Mouse (Mus musculus) kidney, adult 18-20 months (tissue): ENCODE measurements around the gene Trappc10.

Experiments used
- DNase-seq: peaks from one replicate; pipeline ENCODE4 v3.0.0; 2021

The Trappc10 gene

DNA sequence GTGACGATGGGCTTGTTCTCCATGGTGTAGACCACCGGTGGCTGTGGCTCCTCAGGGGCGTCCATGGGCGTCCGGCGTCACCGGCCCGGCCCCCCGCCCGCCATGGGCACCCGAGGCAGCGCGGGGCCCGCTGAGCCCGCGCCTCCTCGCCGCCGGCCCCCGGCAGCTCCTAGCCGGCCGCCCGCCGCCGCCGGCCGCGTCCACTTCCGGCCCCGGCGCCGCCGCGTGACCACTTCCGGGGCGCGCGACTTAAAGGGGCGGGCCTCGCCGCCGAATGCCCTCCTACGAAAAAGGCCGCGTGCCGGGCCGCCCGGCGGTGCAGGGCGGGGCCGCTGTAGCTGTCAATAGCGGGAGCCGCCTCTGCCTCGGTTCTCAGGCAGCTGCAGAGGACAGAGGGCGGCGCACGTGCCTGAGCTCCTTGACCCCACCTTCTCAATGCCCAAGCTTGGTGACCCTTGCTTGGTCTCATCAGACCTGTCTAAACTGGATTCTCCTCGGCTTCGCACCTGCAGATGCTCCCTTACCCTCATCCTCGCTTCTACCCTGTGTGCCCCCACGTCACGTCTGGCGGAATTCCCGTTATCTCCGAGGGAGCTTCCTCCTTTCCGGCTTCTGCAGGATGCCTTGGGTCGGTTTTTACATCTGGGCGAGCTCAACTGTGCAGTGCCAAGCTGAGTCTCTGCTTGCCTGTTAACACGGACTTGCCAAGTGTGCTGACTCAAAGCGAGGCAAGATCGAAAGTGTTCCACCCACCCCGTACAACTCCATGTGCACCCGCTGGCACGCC is at the start of gene Trappc10:
Trappc10 (minus strand) TSS at position 204 of the 787 bp plus-strand sequence.
- DNase-seq: peak; percentile 90

DNA sequence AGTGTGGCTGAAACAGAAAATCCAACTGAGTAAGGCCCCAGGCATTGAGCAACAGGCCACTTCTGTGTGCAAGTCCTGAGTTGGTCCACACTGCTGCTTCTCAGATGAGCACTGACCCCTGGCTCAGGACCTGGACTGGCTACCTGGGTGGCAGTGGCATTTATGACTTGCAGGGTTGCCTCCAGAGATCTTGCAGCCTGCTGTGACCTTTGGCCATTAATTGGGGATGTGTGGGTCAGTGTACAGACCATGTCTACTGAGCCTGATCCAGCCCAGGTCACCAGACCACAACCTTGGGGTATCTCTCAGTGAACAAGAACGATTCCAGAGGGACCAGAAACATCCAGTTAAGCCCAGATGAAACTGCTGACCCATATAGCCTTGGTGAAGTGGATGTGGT is 49.1 kb upstream of the Trappc10 start:
- DNase-seq: peak; percentile 56

DNA sequence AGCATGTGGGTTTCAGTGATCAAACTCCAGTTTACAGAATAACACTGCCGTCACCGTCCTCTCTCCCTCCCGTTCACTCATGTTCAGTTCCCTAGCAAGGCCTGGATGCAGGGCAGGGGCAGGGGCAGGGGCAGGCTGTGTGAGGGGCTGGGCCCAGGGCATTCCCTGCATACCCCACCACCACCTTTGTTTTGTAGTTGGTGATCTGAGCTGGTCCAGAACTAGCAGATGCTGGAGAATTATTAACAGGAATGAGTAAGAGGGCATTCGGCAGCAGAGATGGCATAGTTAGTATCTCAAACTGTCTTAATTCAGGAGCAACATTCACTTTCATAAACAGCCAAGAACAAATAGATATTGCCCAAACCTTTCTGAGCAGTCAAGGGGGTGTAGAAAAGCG is 47.9 kb upstream of the Trappc10 start:
- no peak for DNase-seq

DNA sequence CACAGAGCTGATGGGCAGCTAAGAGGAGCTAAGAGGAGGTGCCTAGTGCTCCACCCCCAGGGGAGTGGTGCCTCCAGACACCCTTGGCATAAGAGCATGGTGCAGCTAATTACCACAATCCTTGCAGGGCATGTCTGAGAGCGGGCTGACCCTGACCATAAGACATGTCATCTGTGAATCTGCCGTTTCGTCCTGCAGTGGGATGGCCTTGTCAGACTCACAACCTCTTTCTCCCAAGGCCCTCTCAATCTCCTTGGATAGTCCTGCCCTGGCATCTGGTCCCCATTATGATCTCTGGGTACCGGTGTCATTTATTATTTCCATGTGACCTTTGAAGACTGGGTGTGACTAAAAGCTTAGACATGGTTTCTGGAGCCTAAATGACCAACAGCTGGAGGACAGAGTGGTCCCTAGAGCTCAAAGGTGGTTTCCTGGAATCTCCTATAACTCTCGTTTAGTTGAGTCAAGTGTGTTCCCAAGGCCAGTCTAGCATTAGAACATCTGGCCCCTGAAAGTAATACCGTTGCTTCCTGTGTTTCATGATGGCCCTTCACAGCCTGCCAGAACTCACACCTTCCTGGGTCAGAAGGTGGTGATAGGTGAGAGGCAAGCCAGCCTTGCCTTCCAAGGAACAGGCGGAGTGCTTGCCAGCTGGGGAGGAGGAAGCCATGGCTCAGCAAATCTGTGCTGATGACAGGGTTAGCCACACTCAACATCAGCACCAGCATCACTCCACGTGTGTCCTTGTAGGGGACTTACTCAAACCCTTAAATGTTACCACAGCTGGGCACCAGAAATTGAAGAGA is 46.5 kb upstream of the Trappc10 start:
- no peak for DNase-seq

DNA sequence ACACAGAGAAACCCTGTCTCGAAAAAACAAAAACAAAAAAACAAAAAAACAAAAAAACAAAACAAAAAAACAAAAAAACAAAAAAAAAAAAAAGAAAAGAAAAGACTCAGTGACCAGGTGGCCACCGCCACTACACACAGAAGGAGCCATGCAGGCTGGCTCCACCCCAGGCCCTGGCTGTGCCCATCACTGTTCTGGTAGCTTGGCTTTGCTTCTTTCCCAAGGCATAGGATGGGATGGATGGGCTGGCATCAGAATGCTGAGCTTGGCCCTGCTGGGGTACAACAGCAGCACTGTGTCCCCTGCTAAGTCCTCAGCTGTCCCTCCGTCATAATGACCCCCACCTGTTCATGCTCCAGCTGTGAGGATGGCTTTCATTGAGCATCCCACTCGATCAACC is 44.5 kb upstream of the Trappc10 start:
- no peak for DNase-seq

DNA sequence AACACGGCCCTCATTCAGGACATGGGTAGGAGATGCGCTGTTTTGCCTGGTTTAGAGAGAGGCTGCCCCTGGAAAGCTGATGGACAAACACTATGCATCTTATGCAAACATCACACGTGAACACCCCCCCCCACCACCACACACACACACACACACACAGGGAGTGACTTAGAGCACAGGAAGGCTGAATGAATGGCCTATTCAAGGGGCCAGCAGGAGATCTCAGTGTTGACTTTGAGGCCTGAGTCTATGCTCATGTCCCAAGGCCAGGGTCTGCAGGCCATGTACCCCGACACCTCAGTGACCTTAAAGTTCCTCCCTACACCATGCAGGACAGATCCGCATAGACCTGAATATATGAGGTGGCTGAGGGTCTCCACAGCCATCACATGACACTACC is 43.7 kb upstream of the Trappc10 start:
- DNase-seq: no peak

DNA sequence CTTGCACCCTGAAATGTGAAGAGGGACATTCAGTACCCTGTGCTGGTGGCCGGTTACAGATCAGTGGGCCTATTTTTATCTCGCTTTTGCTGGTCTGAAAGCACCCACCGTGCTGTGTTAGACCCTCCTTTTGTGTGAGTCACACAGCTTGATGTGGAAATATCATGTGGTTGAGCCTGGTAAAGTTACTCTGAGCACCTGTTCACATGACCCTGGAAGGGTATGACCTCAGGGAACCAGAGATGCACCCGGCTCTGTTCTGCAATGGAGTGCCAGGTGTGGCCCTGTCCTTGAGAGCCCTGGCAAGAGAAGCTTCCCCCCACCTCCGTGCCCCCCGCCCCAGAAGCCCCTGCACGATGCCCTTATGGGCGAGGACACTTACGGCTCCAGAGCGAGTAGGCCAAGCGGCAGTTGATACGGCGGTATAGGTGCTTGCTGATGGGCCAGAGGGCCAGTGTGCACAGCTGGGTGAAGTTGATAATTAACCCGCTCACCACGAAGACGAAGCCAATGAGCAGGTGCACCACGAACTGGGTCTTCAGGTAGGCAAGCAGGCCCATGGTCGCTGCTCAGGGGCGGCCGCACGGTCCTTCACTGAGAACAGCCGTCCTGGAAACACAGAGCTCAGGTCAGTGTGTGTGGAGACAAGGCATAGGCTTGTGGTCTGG is 43.2 kb upstream of the Trappc10 start:
- DNase-seq: peak; percentile 57

DNA sequence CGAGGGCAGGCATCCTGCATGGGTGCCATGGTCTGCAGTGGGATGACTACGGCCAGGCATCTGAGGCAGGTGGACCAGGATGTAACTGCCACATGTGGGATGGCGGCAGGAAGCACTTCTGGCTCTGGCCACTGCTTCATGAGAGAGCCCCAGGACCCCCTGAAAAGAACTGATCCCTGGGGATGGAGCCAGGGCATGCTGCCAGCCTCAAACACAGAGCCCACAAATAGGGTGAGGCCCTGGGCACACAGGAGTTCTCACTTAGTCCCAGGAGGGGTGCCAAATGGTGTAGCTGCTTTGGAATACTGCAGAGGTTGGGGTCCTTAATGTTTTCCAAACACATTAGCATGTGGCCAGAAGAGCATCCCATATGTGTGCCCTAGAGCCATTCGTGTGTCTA is 41.5 kb upstream of the Trappc10 start:
- no peak for DNase-seq

DNA sequence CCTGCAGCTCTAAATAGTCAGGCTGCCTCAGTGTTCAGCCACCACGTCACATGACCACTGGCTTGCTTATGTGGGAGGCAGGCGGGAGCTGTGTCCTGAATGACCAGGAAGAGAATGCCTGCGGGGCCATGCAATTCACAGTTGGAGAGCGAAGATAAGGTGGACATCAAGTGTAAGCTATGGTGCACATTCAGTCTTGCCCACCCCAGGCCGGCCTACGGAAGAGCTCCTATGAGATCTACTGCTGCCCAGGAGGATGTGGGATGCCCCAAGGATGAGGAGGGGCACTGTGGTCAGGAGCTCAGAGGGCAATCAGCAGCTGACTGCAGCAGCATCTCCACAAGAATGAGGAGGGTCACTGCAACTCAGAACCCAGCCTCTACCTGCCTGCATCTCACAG is 41.0 kb upstream of the Trappc10 start:
- DNase-seq: no peak

DNA sequence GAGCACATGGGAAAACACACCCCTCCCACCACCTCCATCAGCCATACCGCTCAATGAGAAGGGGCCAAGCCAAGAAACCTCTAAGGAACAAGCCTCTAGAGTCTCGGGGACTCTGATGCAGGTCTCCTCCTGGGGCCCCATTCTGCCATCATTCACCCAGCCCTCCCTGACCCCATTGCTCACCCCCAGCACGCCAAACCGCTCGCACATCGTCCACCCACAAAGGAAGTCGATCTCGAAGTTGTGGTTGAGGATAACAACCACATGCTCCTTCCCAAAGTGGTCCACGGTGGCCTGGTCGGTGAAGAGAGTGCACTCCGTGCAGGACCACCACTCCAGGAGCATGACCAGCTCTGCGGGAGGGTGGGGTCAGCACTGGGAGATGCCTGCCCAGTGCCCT is 40.4 kb upstream of the Trappc10 start:
- no peak for DNase-seq

DNA sequence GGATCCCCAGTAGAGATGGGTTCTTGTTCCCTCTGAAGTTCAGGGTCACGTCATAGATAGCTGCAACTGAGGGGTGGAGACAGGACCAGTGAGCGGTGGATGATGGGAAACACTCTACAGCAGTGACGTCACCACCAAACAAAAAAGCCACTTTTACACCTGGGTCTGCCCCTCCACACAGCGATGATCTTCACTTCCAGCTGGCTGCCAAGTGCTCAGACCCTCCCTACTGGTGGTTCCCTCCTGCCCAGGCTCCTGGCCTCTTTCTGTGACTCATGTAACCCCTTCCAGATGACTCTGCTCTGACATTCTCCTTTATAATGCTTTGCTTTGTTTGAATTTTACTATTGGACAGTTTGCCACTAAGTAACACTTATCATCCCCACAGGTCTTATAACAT is 38.0 kb upstream of the Trappc10 start:
- DNase-seq: no peak

DNA sequence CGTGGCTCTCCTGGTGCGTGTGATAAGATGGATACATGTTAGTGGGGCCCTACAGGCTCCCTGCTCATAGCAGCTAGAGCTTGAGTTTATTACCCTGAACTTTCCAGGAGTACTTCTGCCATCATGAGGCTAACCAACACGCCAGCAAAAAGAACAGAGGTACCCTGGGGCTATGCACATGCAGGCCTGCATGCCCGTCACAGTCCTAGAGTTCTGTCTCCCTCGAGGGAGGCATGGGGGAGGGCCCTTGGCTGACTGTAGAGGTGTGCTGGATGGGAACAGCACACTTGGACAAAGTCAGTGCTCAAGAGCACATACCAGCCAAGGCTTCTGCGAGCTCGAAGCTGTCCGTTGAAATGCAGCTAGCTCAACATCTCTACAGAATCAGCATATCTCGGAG is 36.0 kb upstream of the Trappc10 start:
- peak; percentile 59 for DNase-seq

DNA sequence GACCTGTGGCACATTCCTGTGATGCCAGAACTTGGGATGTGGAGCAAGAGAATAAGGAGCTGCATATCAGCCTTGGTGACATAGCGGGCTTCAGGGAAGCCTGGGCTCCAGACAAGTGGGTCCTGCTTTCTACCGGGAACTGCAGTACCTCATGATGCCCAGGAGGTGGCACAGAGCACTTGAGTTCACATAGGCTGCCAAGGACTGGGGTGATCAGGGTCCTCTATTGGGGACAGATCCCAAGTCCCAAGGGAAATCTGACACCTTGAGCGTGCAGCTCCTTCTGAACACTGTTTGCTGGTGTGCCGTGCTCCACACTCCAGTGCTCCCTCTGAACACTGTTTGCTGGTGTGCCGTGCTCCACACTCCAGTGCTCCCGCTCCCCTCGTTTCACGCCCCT is 34.8 kb upstream of the Trappc10 start:
- peak; percentile 56 for DNase-seq

DNA sequence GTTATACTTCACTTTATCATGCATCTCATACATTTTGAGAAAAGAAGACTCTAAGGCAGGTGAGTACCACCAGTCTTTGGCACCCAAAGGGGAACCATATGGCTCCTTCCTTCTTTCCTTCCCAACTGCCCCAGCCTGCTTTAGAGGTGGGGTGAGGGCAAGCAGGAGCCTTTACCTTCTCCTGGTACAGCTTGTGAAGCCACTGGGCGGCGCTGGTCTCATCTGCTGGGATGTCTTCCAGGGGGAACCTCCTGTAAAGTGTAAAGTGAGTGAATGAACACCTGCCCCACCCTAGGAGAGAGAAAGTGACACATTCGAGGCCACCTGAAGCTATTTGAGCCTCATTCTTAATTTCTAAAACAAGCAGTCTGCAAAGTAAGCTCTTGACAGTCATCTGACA is 33.4 kb upstream of the Trappc10 start:
- no peak for DNase-seq

DNA sequence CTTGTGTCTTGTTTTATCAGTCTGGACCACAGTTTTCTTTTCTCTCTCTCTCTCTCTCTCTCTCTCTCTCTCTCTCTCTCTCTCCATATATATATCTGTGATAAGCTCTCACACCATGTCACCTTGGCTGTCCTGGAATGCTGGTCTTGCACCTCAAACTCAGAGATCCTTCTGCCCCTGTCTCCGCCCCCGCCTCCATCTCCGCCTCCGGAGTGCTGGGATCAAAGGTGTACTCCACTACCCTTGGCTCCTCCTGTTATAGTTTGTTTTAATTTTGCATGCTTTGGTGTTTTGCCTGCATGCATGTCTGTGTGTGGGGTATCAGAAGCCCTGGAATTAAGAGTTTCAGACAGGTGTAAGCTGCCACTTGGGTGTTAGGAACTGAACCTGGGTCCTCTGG is 31.8 kb upstream of the Trappc10 start:
- DNase-seq: no peak

DNA sequence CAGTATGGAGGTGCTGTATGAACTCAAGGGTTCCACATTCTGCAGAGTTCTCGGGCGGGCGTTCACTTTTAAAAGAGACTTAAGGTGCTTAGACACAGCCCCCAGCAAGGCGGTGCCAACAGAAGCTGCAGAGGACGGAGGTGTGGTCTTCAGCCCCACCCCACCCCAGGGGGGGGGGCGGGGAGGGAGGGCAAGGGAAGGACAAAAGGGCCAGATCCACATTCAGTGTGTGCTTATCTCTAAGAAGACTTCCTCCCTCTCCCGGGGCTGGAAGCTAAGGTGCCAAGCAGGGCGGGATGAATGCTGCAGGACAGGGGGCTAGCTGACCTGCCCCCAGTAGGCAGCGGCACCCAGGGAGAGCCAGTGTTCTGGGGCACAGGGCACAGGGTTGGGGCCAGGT is 28.5 kb upstream of the Trappc10 start:
- no peak for DNase-seq

DNA sequence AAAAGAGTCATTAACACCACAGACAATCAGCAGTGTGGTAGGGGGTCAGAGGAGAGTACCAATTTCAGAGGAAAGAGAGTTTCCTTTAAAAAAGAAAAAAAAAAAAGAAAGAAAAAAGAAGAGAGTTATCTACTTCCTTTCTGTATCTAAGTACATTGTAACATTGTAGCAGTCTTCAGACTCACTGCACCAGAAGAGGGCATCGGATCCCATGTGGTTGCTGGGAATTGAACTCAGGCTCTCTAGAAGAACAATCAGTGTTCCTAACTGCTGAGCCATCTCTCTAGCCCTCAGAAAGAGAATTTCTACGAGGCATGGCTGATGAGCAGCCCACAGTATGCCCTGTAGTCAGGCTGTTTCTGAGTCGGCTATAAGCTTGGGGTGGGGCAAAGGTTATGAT is 21.4 kb upstream of the Trappc10 start:
- DNase-seq: no peak

DNA sequence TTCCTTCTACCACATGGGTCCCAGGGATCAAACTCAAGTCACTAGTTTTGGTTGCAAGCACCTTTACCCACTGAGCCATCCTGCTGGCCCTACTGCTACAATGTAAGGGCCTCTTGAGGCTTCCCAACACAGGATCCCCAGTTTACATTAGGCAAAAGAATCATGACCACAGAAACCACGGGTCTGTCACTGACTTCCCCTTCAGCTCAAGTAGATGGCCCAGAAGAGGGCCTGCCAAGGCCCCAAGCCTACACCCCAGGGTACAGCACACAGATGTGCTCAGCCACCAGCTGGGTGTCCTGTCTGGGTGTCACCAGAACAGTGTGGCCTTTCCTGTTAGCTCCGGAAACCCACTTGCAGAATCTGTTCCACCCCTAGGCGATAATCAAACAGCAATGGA is 20.3 kb upstream of the Trappc10 start:
- DNase-seq: no peak

DNA sequence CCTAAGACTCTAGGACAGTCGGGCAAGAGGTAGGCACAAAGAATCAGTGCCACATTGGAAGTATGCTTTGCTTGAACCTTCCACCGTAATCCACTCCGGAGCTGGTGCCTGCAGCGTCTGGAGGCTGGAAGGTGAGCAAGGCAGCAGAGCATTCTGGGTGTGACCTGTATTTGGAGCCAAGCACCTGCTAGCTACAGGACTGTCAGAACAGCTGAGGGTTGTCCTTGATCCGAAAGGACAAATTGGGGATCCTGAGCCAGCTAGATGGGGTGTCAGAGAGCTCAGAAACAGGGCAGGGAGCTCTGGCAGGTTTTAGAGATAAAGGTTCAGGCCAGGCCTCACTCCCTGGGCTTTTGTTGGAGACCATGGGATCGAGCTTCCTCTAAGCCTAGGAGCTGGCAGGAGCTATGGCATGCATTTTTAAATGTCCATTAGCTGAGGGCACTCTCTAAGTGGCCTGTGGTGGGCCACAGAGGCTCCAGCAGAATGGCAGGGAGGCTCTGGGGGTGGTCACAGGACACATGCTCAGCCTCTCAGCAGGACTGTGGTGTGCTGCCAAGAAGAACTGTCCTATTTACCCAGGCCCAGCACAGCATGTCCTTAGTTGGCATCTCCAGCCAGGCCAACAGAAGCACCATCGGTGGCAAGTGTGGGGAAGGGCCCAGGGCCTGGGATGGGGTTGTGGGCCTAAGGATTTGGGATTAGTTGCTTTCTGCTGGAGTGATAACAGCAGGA is 16.6 kb upstream of the Trappc10 start:
- DNase-seq: no peak

DNA sequence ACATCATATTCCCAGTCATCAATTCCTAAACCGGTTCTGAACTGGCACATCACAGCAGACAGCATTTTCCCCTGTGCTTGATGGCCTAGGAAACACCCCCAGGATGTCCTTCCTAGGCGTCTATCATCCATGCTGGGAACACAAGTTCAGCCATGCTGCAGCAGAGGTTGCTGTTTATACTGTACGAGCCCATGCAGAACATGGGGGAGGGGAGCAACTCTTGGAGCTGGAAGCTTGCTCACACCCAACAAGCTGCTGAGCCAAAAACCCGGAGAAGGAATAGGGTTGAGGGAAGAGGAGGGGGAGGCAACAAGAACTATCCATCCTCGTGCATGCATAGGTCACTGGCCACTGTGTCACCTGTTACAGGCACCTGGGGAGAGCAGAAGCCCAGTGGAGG is 15.9 kb upstream of the Trappc10 start:
- no peak for DNase-seq

DNA sequence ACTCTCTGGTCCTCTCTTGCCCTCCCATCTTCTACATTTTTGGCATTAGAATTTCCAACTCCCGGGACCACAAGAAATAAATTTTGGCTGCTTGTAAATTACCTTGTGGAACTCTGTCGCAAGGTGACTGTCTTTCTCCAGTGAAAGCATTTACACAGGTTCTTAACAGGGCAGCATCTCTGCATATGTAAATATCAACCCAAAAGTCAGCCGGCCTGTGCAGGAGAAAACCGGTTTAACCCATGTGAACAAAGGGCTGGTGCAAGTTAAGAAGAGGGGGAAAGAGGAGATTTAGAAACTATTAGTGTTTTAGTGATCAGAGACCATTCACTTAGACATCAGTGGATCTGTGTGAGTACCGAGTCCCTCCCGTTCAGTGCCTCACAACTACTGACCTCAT is 15.3 kb upstream of the Trappc10 start:
- DNase-seq: no peak

DNA sequence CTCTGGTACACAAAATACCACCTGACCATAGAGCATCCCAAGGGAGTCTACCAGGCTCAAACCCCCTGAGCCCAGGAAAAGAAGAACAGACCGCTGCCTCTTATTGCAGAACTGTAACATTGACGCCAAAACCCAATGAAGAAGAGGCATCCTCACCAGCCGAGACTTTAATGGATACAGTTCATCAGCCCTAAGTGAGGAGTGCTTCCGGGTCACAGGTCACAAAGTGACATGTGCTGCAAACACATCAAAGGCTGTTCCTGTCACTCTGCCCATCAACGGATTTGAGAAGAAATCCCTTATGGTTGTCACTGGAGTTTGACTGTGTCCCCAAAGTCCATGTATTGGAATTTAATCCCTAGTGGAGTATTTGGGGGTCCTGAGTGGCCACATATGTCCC is 14.8 kb upstream of the Trappc10 start:
- no peak for DNase-seq

DNA sequence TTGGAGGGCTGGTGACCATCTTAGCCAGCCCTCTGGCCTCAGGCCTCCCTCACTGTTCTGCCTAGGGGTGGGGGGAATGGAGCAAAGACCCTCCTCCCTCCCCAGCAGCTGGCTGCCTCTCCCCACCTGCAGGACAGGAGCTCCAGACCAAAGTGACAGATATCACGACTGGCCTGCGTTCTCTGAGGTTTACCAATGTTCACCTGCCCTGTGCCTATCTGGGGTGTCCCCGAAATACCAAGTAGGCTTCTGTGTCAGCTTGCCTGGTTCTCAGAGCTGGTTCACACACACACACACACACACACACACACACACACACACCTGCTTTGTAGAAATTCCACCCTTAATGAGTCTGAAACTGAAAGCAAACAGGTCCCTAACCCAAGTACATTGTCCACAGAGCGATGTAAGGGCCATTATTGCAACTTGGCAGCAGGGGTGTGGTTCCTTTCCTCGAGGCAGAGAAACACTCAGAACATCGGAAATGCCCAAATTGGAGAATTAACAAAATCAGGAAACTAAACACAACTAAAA is 13.8 kb upstream of the Trappc10 start:
- DNase-seq: no peak
